Mouse (Mus musculus) liver, embryonic 14.5 days (tissue): ENCODE measurements around the gene Appl2. TPM values are rescaled to one million over a fixed set of nuclear protein-coding genes. Genes with fewer than 3 reads are reported as not detected.

Experiments used
- ATAC-seq: fragments of 200-750 bp; cut with Nextera tagmentation; 2 replicates; pipeline ENCODE4 v1.8.0; 2017; ENCODE audit warnings: moderate number of reproducible peaks, mild to moderate bottlenecking, moderate library complexity; ENCODE audit not compliant: insufficient read depth
- DNase-seq, 3 experiments: peaks; one replicate each; pipeline ENCODE4 v3.0.0-alpha.2; 2012 to 2013; ENCODE audit warnings: low read depth in 3 of 3, low spot score in 3 of 3
- H3K27ac ChIP-seq: fragments of 300-500 bp; sonication (generic); 2 replicates; pipeline ENCODE4 v1.5.1; 2014; ENCODE audit warnings: moderate library complexity, mild to moderate bottlenecking, control low read depth, inconsistent platforms
- H3K27me3 ChIP-seq: fragments of 300-500 bp; sonication (generic); 2 replicates; pipeline ENCODE4 v1.6.1; 2014; ENCODE audit warnings: mild to moderate bottlenecking, low read length, moderate library complexity; ENCODE audit not compliant: control insufficient read depth, insufficient read depth
- H3K36me3 ChIP-seq: fragments of 300-500 bp; sonication (generic); replicated peaks from 2 replicates; pipeline ENCODE4 v1.6.1; 2014; ENCODE audit warnings: low read depth; ENCODE audit not compliant: control insufficient read depth, insufficient read depth
- H3K4me1 ChIP-seq, 2 experiments: fragments of 200-500 bp in 1 of 2; fragments of 300-500 bp in 1 of 2; sonication (generic) in 1 of 2; replicated peaks; 2 replicates each; pipeline ENCODE4 v1.6.1; 2012 to 2014; ENCODE audit warnings: antibody characterized with exemption in 1 of 2, inconsistent platforms in 1 of 2, low read length in 1 of 2; ENCODE audit not compliant: control insufficient read depth in 2 of 2, insufficient read depth in 2 of 2
- H3K4me2 ChIP-seq: fragments of 300-500 bp; sonication (generic); 2 replicates; pipeline ENCODE4 v1.6.1; 2014; ENCODE audit warnings: low read depth, mild to moderate bottlenecking, control low read depth, moderate library complexity
- H3K4me3 ChIP-seq, 2 experiments: fragments of 200-500 bp in 1 of 2; fragments of 300-500 bp in 1 of 2; sonication (generic) in 1 of 2; 2 replicates each; pipeline ENCODE4 v1.5.1; 2012 to 2014; ENCODE audit warnings: low read depth in 2 of 2, low read length in 2 of 2, mild to moderate bottlenecking in 2 of 2, control low read depth in 1 of 2, inconsistent platforms in 1 of 2, moderate library complexity in 1 of 2; ENCODE audit not compliant: insufficient read depth in 1 of 2
- H3K9ac ChIP-seq: fragments of 300-500 bp; sonication (generic); replicated peaks from 2 replicates; pipeline ENCODE4 v1.6.1; 2014; ENCODE audit warnings: mild to moderate bottlenecking, control low read depth, moderate library complexity
- H3K9me3 ChIP-seq: fragments of 300-500 bp; sonication (generic); 2 replicates; pipeline ENCODE4 v1.6.1; 2016; ENCODE audit warnings: low read length, mixed read lengths; ENCODE audit not compliant: control insufficient read depth
- CTCF ChIP-seq: IDR thresholded peaks from 2 replicates; pipeline ENCODE4 v1.5.1; 2016; ENCODE audit warnings: antibody characterized with exemption, low read depth, control low read depth
- EP300 ChIP-seq: IDR thresholded peaks from 2 replicates; pipeline ENCODE4 v1.6.1; 2016; ENCODE audit warnings: antibody characterized with exemption, low read depth
- WGBS: fragments of 180-500 bp; shearing (Covaris S2); extraction: QIAGEN DNeasy Blood & Tissue Kit; methylation state at CpG from one replicate; pipeline ENCODE4 v1.1.7; 2014; ENCODE audit not compliant: insufficient replicate concordance; 5-methylcytosine and 5-hydroxymethylcytosine counted together
- polyA plus RNA-seq, 2 experiments: library from polyadenylated mRNA; depleted of rRNA in 1 of 2; stranded (reverse) in 1 of 2; unstranded in 1 of 2; fragments of >200 nt; fragmentation: Nextera tagmentation in 1 of 2; extraction: Ambion mirVana in 1 of 2; gene quantifications; 2 replicates each; pipeline versions ENCODE4 v1.2.1 to v1.2.3; 2012 to 2014

The Appl2 gene
- polyA plus RNA-seq, 2 experiments: 5.4 to 6.9 TPM

DNA sequence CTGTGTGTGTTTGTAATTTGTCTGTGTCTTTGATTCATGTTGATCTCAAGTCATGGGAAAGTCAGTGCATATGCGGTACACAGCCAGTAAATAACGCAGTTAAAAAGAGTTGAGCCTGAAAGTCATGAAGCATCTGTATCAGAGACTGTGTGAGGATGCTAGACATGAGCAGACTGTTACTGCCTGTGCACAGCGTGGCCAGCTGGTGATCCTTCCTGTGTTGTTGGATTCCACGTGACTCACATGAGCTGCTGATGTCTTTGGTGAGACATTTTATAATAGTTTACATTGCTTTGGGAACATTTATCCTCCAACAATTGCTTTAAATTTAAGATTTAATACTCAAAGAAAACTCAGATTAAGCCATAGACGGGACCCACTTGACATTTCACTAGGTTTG, 54.0 kb downstream of the Appl2 start:
- ATAC-seq (no peak), DNase-seq (no peak)
- no peak overlapping the region for H3K9ac ChIP-seq
- no peak overlapping the region for H3K4me3 ChIP-seq
- TF ChIP-seq EP300 (no peak), CTCF (no peak)
- H3K9me3 ChIP-seq: no peaks in the 10 kb centered on the region
- H3K36me3 ChIP-seq: peaks cover 24% of the 10 kb centered on the region
- H3K4me1 ChIP-seq: no peaks in the 10 kb centered on the region
- H3K27ac ChIP-seq: no peak overlapping the region
- WGBS: 78% methylated on average over 5 of the region's 5 CpGs
- no peak overlapping the region for H3K4me2 ChIP-seq
- H3K27me3 ChIP-seq: no peaks in the 10 kb centered on the region

DNA sequence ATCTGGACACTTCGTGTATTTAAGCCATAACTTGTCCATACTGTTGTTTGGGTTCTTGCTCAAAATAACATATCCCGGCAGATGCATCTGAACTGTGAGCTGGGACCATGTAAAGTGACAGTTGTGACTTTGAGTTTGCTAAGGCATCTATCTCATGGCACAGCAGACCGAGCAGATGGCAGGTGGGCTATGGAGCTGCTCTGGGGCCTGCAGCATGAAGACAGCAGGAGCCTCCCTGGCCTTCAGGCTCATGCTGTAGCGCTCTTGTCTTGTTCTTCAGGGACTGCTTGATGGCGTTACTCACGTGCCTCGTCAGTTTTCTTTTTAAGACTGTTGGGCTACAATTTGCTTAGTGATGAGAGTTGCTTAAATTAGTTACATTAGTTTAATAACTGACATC, 55.9 kb downstream of the Appl2 start:
- WGBS: 82% methylated on average over 7 of the region's 7 CpGs
- no peaks in the 10 kb centered on the region for H3K9me3 ChIP-seq
- no peak overlapping the region for H3K27ac ChIP-seq
- H3K4me2 ChIP-seq: no peak overlapping the region
- H3K9ac ChIP-seq: no peak overlapping the region
- ATAC-seq (no peak), DNase-seq (no peak)
- H3K27me3 ChIP-seq: no peaks in the 10 kb centered on the region
- TF ChIP-seq CTCF (no peak), EP300 (no peak)
- no peak overlapping the region for H3K4me3 ChIP-seq
- no peaks in the 10 kb centered on the region for H3K4me1 ChIP-seq
- H3K36me3 ChIP-seq: peaks cover 27% of the 10 kb centered on the region

DNA sequence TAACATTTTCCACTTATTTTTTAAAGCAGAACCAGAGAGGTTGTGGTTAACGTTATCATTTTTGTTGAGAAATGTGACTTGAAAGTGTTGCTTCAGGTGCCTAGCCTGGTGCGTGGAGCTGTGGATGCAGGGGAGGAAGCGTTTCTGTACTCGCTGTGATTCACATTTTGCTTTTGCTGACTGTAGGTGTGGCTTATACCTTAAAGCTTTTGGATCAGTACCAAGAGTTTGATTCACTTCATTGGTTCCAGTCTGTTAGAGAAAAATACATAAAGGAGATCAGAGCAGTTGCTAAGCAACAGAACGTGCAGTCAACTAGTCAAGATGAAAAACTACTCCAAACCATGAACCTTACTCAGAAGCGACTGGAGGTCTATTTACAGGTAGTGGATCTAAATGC, 57.7 kb downstream of the Appl2 start:
- TF ChIP-seq EP300 (no peak), CTCF (no peak)
- Histone ChIP-seq H3K27me3 (no peaks in the 10 kb centered on the region), H3K4me2 (no peak overlapping the region), H3K9ac (no peak overlapping the region), H3K27ac (no peak overlapping the region), H3K4me3 (no peak overlapping the region), H3K9me3 (no peaks in the 10 kb centered on the region), H3K4me1 (no peaks in the 10 kb centered on the region), H3K36me3 (peaks cover 32% of the 10 kb centered on the region)
- ATAC-seq (no peak), DNase-seq (no peak)
- WGBS: 78% methylated on average over 6 of the region's 6 CpGs

DNA sequence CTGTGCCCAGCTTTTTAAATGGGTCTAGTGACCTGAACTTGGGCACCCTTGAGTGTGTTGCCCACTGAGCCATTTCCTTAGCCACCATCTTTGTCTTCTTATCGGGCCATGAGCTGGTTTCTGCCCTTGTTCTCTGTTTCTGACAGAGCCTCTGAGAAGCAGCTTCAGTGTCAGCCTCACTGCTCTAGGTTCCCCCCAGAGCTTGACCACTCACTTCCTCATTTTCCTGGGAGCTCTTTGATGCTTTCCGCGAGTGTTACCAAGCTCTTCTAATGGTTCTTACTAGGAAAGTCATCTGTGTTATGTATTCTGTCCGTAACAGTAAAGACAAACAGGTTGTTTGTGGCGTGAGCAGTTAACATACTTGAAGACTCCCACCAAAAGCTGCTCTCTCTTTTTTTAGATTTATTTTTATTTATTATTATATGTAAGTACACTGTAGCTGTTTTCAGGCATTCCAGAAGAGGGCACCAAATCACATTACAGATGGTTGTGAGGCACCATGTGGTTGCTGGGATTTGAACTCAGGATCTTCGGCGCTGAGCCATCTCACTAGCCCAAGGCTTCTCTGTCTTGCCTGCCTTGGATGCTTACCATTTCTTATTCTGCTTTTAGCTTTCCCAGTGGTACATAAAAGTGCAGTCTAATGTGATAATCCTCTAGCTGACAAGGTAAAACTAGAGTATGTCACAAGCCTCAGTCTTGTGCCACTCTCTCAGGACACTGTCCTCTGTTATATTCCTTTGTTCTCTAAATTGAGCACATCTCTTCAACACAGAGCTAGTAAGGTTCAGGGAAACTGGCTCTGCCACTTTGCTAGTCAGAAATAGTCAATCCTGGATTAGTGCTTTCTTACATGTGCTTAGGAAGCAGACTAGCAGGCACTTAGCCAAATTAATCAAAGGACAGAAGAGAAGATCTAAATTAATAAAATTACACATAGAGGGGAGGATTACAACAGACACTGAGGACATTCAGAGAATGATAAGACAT, 82.8 kb downstream of the Appl2 start:
- no peak overlapping the region for H3K9ac ChIP-seq
- no peak overlapping the region for H3K4me3 ChIP-seq
- no peaks in the 10 kb centered on the region for H3K4me1 ChIP-seq
- H3K27ac ChIP-seq: no peak overlapping the region
- no peaks in the 10 kb centered on the region; the same call in none of the 2 replicates for H3K36me3 ChIP-seq
- H3K9me3 ChIP-seq: no peaks in the 10 kb centered on the region
- H3K4me2 ChIP-seq: no peak overlapping the region
- DNase-seq (no peak), ATAC-seq (no peak)
- TF ChIP-seq EP300: no peak
- TF ChIP-seq CTCF: no peak
- no peaks in the 10 kb centered on the region for H3K27me3 ChIP-seq
- 64% methylated on average over 7 of the region's 7 CpGs for WGBS

DNA sequence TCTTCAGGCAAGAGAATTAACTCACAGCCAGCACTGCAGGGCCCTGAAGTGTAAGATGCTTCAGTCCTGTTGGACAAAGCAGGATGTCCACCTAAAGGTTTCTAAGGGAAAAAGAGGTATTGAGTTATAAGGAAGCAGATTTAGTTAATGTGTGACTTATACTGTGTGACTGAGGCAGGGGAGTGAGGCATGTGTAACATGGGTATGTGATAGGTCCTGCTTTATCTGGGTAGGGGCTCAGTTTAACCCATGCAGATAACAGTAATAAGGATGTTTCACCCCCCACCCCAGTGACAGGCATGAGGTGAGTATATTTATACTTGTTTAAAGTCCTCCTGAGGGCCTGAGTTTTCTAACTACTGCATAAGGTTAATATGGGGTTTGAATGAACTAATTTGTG, 85.5 kb downstream of the Appl2 start:
- Histone ChIP-seq H3K27me3 (no peaks in the 10 kb centered on the region), H3K4me1 (no peaks in the 10 kb centered on the region), H3K9me3 (no peaks in the 10 kb centered on the region), H3K9ac (no peak overlapping the region), H3K27ac (no peak overlapping the region), H3K36me3 (peaks cover 5% of the 10 kb centered on the region), H3K4me3 (no peak overlapping the region), H3K4me2 (no peak overlapping the region)
- DNase-seq: no peak
- TF ChIP-seq EP300 (no peak), CTCF (no peak)
- ATAC-seq: no peak

Other genes with a start within 250 kb of the Appl2 start
- 0.10 and 0.16 TPM in 2 replicates for gene Aldh1l2, start 114.6 kb downstream of the Appl2 start, polyA plus RNA-seq (2012; rRNA removed)
- gene Aldh1l2, start 114.6 kb downstream of the Appl2 start, polyA plus RNA-seq (2014; fragmentation: Nextera tagmentation; extraction: Ambion mirVana): 0.06 TPM in 1 of 2 replicates, not detected in the other
- gene Washc4, start 105.0 kb downstream of the Appl2 start, polyA plus RNA-seq (2012; rRNA removed): 1.8 and 2.7 TPM in 2 replicates
- 9.6 TPM in 2 replicates for gene Washc4, start 105.0 kb downstream of the Appl2 start, polyA plus RNA-seq (2014; fragmentation: Nextera tagmentation; extraction: Ambion mirVana)
- 0.61 and 0.63 TPM in 2 replicates for gene 1500009L16Rik, start 74.1 kb upstream of the Appl2 start, polyA plus RNA-seq (2012; rRNA removed)
- 1.2 and 2.1 TPM in 2 replicates for gene 1500009L16Rik, start 74.1 kb upstream of the Appl2 start, polyA plus RNA-seq (2014; fragmentation: Nextera tagmentation; extraction: Ambion mirVana)